Mouse (Mus musculus): Measurements from ENCODE around the gene Zfp612. TPM values are rescaled to one million over a fixed set of nuclear protein-coding genes. Genes with fewer than 3 reads are reported as not detected.
"Not testable (repeated sequence)": the region's sequence is repeated elsewhere in the genome, so short reads cannot be mapped to it uniquely, and the experiment has no call there.

Zfp612 gene
- polyA plus RNA-seq (2015; fragmentation: Nextera tagmentation; extraction: Ambion mirVana) = 12.5 and 12.6 TPM in 2 replicates

- H3K9me3 ChIP-seq = no peaks in the 10 kb centered on the region
- H3K36me3 ChIP-seq = peaks cover 16% of the 10 kb centered on the region
- H3K9ac ChIP-seq = peak within 1 kb of the TSS; percentile 82
- 7% methylated on average over 51 of the region's 54 CpGs for WGBS
- no peak within 1 kb of the TSS for H3K27ac ChIP-seq
- H3K4me2 ChIP-seq (replicated peaks) = peak within 1 kb of the TSS; percentile 90
- ATAC-seq (ENCODE audit: low FRiP score, low read depth) = peak; percentile 90
- H3K4me3 ChIP-seq = peak within 1 kb of the TSS; percentile 72
- H3K27me3 ChIP-seq = peaks cover 9% of the 10 kb centered on the region; the same call in 1 of the 2 replicates
- peaks cover 12% of the 10 kb centered on the region for H3K4me1 ChIP-seq
These were observed at the start of gene Zfp612 for GRCm38 (mm10) chr8:110079282-110080221. Zfp612 (plus strand) TSS chr8:110079746.

DNA sequence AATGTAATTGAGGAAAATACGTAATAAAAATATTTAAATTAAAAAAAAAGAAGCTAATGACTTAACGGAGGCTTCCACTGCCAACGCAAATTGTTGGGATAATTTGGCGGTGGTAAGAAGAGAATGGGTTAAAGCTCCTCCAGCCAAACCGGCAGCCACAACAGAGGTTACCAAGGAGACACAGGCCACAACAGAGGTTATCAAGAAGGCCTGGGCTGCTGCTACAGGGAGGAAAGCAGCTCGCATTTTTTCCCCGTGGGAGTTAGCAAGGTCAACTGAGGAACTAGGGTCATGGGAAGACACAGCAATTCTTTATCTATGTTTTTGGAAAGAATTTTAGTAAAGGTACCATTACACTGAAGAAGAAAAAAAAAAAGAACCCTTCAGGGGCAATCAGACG lies 45.8 kb upstream of the Zfp612 start:
- not testable (repeated sequence) for H3K27me3 ChIP-seq; H3K4me2 ChIP-seq (replicated peaks); H3K4me1 ChIP-seq; H3K9me3 ChIP-seq; ATAC-seq (ENCODE audit: low FRiP score, low read depth); H3K36me3 ChIP-seq; H3K27ac ChIP-seq; H3K9ac ChIP-seq; H3K4me3 ChIP-seq
- WGBS = 38% methylated on average over 8 of the region's 8 CpGs

GRCm38 (mm10) chr8:110034331-110034730 lies 45.2 kb upstream of the Zfp612 start:
- no peak overlapping the region for H3K27ac ChIP-seq
- ATAC-seq (ENCODE audit: low FRiP score, low read depth) = no peak
- WGBS = 82% methylated on average over 4 of the region's 4 CpGs
- H3K9me3 ChIP-seq = no peaks in the 10 kb centered on the region
- no peaks in the 10 kb centered on the region for H3K27me3 ChIP-seq
- H3K4me2 ChIP-seq (replicated peaks) = no peak overlapping the region
- no peak overlapping the region for H3K4me3 ChIP-seq
- no peak overlapping the region for H3K9ac ChIP-seq
- no peaks in the 10 kb centered on the region for H3K4me1 ChIP-seq
- H3K36me3 ChIP-seq = no peaks in the 10 kb centered on the region

GRCm38 (mm10) chr8:110036156-110036555 lies 43.4 kb upstream of the Zfp612 start:
- 67% methylated on average over 2 of the region's 2 CpGs for WGBS
- H3K4me1 ChIP-seq = no peaks in the 10 kb centered on the region
- no peaks in the 10 kb centered on the region for H3K9me3 ChIP-seq
- H3K36me3 ChIP-seq = no peaks in the 10 kb centered on the region
- H3K4me2 ChIP-seq (replicated peaks) = no peak overlapping the region
- H3K9ac ChIP-seq = no peak overlapping the region
- no peak overlapping the region for H3K4me3 ChIP-seq
- H3K27ac ChIP-seq = no peak overlapping the region
- no peak for ATAC-seq (ENCODE audit: low FRiP score, low read depth)
- H3K27me3 ChIP-seq = no peaks in the 10 kb centered on the region

GRCm38 (mm10) chr8:110039216-110039615 lies 40.3 kb upstream of the Zfp612 start:
- H3K4me2 ChIP-seq (replicated peaks) = no peak overlapping the region
- H3K4me3 ChIP-seq = no peak overlapping the region
- H3K27me3 ChIP-seq = no peaks in the 10 kb centered on the region
- H3K9ac ChIP-seq = no peak overlapping the region
- no peak for ATAC-seq (ENCODE audit: low FRiP score, low read depth)
- 48% methylated on average over 7 of the region's 7 CpGs for WGBS
- H3K36me3 ChIP-seq = no peaks in the 10 kb centered on the region
- H3K4me1 ChIP-seq = no peaks in the 10 kb centered on the region
- no peaks in the 10 kb centered on the region for H3K9me3 ChIP-seq
- no peak overlapping the region for H3K27ac ChIP-seq

DNA sequence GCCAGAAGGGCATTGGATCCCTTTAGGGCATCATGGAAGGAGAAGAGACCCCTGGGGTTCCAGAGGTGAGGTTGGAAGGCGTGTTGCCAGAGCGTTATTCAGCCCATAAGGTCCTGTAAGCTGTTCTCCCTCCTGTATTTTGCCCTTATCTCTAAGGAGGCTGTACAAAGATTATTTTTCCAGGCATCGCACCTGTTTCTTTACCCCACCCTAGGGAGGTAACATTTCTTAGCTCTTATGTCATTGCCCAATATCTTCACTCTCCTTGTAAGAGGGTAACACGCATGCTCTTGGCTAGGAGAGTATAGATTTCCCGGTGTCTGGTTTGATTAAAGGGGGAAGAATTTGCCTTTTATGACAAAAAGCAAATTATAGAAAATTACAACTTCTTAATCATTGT lies 39.9 kb upstream of the Zfp612 start, which contains the start of gene Chst4:
Gene Chst4, minus strand, starts transcription at position 82 of the 400 bp plus-strand sequence.
- no peaks in the 10 kb centered on the region for H3K4me1 ChIP-seq
- WGBS = 81% methylated on average over 5 of the region's 5 CpGs
- no peaks in the 10 kb centered on the region for H3K36me3 ChIP-seq
- H3K9ac ChIP-seq = no peak within 1 kb of the TSS
- ATAC-seq (ENCODE audit: low FRiP score, low read depth) = no peak
- H3K4me2 ChIP-seq (replicated peaks) = no peak within 1 kb of the TSS
- H3K27ac ChIP-seq = no peak within 1 kb of the TSS
- no peak within 1 kb of the TSS for H3K4me3 ChIP-seq
- no peaks in the 10 kb centered on the region for H3K27me3 ChIP-seq
- H3K9me3 ChIP-seq = no peaks in the 10 kb centered on the region

DNA sequence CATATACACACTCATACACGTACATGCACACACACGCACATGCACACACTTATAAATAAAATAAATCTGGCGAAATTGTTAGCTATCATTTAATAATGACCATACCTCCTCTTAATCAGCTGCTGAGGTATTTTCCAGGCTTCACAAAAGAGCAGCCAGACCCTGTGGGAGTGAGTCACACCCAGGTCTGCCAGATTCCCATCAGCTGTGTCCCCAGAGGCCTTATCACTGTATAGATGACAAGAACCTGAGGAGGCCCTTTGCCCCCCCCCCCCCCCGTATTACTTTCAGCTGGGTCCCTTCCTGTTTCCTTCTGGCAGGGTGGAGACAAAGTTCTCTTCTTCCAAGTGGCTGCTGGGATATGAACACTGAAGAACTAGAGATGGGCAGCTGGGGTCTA lies 39.0 kb upstream of the Zfp612 start:
- WGBS = 70% methylated on average over 4 of the region's 4 CpGs
- no peak for ATAC-seq (ENCODE audit: low FRiP score, low read depth)
- no peaks in the 10 kb centered on the region for H3K36me3 ChIP-seq

DNA sequence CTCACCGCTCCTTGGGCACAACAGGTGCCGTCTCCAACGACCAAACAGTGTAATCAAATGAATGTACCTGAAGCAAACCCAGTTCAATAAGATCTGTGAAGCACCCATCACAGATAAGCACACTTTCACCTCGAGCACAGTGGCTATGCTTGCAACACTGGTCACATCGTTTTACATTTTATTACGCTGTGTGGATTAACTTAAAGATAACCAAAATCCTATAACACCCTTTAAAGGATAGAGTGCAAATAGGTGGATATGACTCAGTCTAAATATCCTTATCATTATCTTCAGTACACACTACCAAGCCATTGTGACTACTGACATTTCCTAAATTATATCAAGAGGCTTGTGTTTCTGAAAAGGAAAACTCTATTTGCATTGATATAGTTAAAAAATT lies 28.3 kb upstream of the Zfp612 start:
- no peaks in the 10 kb centered on the region for H3K27me3 ChIP-seq
- H3K4me3 ChIP-seq = no peak overlapping the region
- H3K9ac ChIP-seq = no peak overlapping the region
- H3K9me3 ChIP-seq = no peaks in the 10 kb centered on the region
- no peak overlapping the region for H3K27ac ChIP-seq
- 76% methylated on average over 6 of the region's 6 CpGs for WGBS
- H3K4me2 ChIP-seq (replicated peaks) = no peak overlapping the region
- H3K4me1 ChIP-seq = no peaks in the 10 kb centered on the region
- H3K36me3 ChIP-seq = no peaks in the 10 kb centered on the region
- no peak for ATAC-seq (ENCODE audit: low FRiP score, low read depth)

More for the DNA sequence above, 39.0 kb upstream of the Zfp612 start:
- no peaks in the 10 kb centered on the region for H3K27me3 ChIP-seq
- H3K4me3 ChIP-seq = no peak overlapping the region
- H3K4me2 ChIP-seq (replicated peaks) = no peak overlapping the region
- no peaks in the 10 kb centered on the region for H3K9me3 ChIP-seq
- H3K9ac ChIP-seq = no peak overlapping the region
- H3K27ac ChIP-seq = no peak overlapping the region
- H3K4me1 ChIP-seq = no peaks in the 10 kb centered on the region

DNA sequence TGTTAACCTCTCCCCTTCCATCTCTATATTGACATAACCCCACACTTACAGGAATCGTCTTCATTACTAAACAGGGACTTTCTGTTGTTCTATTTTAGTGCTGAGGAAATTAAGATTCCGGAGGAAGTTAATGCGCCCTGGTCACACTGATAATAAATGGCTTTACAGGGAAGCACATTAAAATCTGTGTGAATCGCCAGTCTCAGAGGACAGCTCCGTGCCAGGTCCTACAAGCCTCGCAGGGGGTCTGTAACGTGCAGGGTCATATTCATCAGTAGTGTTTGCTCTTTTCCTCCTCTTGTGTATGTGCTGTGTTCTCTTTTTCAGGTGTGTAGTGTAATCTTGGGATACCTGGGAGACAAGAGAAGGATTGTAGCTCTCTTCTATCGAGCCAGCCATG lies 21.3 kb upstream of the Zfp612 start:
- no peak overlapping the region for H3K27ac ChIP-seq
- ATAC-seq (ENCODE audit: low FRiP score, low read depth) = no peak
- H3K4me1 ChIP-seq = no peaks in the 10 kb centered on the region
- no peak overlapping the region for H3K4me2 ChIP-seq (replicated peaks)
- H3K9me3 ChIP-seq = 0 out of 2 replicates have a peak, but pooled peaks cover 5% of the 10 kb centered on the region
- 67% methylated on average over 8 of the region's 8 CpGs for WGBS
- H3K4me3 ChIP-seq = no peak overlapping the region
- H3K9ac ChIP-seq = no peak overlapping the region
- no peaks in the 10 kb centered on the region for H3K36me3 ChIP-seq
- no peaks in the 10 kb centered on the region for H3K27me3 ChIP-seq

DNA sequence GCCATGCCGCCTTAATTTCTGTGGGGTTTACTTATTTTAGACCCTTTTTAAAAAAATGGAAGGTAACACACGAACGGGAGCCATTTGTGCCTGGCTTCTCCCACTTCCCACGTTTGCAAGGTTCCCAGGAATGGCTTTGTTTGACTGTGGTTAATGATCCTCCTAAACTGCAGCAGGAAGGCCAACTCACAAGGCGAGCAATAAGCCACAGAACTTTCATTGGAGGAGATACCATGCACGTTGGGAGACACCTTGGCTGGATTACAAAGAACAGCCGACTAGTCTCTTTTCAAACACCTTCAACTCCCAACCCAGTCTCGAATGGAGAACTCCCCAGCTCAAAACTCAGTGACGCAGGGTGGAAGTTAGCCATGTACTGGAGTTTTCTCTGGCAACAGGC lies 15.4 kb upstream of the Zfp612 start:
- Histone ChIP-seq H3K4me1 (no peaks in the 10 kb centered on the region), H3K36me3 (no peaks in the 10 kb centered on the region), H3K4me3 (no peak overlapping the region), H3K27me3 (no peaks in the 10 kb centered on the region), H3K27ac (no peak overlapping the region), H3K9ac (no peak overlapping the region), H3K4me2 (replicated peaks) (no peak overlapping the region), H3K9me3 (0 out of 2 replicates have a peak, but pooled peaks cover 5% of the 10 kb centered on the region)
- ATAC-seq (ENCODE audit: low FRiP score, low read depth) = no peak
- WGBS = 72% methylated on average over 9 of the region's 9 CpGs

- Histone ChIP-seq H3K4me1 (no peaks in the 10 kb centered on the region), H3K4me3 (no peak overlapping the region), H3K9me3 (0 out of 2 replicates have a peak, but pooled peaks cover 5% of the 10 kb centered on the region), H3K27me3 (no peaks in the 10 kb centered on the region), H3K4me2 (replicated peaks) (no peak overlapping the region), H3K27ac (no peak overlapping the region), H3K9ac (no peak overlapping the region), H3K36me3 (no peaks in the 10 kb centered on the region)
- WGBS = 91% methylated on average over 18 of the region's 18 CpGs
- no peak for ATAC-seq (ENCODE audit: low FRiP score, low read depth)
These were observed 14.8 kb upstream of the Zfp612 start for GRCm38 (mm10) chr8:110064606-110065365.

GRCm38 (mm10) chr8:110065676-110066075 lies 13.9 kb upstream of the Zfp612 start:
- Histone ChIP-seq H3K4me2 (replicated peaks) (no peak overlapping the region), H3K4me3 (no peak overlapping the region), H3K9ac (no peak overlapping the region), H3K9me3 (0 out of 2 replicates have a peak, but pooled peaks cover 5% of the 10 kb centered on the region), H3K27me3 (no peaks in the 10 kb centered on the region), H3K4me1 (no peaks in the 10 kb centered on the region), H3K27ac (no peak overlapping the region), H3K36me3 (no peaks in the 10 kb centered on the region)
- 85% methylated on average over 4 of the region's 4 CpGs for WGBS
- no peak for ATAC-seq (ENCODE audit: low FRiP score, low read depth)

Measured in limb, embryonic 13.5 days (tissue).